Mouse (Mus musculus) 416B (cell line): ENCODE results near the gene Cmip.

Experiments
- DNase-seq: peaks from one replicate; pipeline ENCODE4 v3.0.0; 2011; ENCODE audit warnings: low read depth

The Cmip gene

GRCm38 (mm10) chr8:117378625-117379024, 121.8 kb downstream of the Cmip start:
- DNase-seq, result no peak

- no peak for DNase-seq
Measured at GRCm38 (mm10) chr8:117379131-117379530, 122.3 kb downstream of the Cmip start.

GRCm38 (mm10) chr8:117380796-117381195, 123.9 kb downstream of the Cmip start:
- no peak for DNase-seq

- DNase-seq, result peak; percentile 61
Measured at GRCm38 (mm10) chr8:117386142-117386541, 129.3 kb downstream of the Cmip start.

GRCm38 (mm10) chr8:117387642-117388041, 130.8 kb downstream of the Cmip start:
- no peak for DNase-seq

GRCm38 (mm10) chr8:117388370-117388769, 131.5 kb downstream of the Cmip start:
- no peak for DNase-seq

- no peak for DNase-seq
Measured at GRCm38 (mm10) chr8:117393853-117394252, 137.0 kb downstream of the Cmip start.

DNA sequence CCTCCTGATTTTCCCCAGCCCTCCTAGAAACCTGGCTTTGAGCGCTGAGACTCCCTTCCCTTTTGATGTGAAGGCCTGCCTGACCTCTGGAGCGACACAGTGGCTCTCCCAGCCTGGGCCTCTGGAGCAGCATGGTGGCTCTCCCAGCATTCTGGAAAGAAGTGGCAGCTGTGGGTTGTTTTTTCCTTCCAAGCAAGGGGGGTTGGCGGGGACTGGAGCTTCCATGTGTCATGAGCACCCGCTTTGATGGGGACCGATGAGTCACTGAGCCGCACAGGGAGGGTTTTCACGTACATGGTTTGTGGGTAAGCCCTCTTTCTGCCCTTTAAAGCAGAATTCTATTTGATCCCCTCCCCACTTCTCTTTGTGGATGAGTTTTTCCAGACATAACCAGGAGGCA, 138.2 kb downstream of the Cmip start:
- DNase-seq, result peak; percentile 76

- no peak for DNase-seq
Measured at GRCm38 (mm10) chr8:117396884-117397283, 140.0 kb downstream of the Cmip start.

- no peak for DNase-seq
Measured at GRCm38 (mm10) chr8:117397751-117398150, 140.9 kb downstream of the Cmip start.

GRCm38 (mm10) chr8:117399229-117399628, 142.4 kb downstream of the Cmip start:
- no peak for DNase-seq

- DNase-seq, result no peak
Measured at GRCm38 (mm10) chr8:117400820-117401219, 144.0 kb downstream of the Cmip start.

DNA sequence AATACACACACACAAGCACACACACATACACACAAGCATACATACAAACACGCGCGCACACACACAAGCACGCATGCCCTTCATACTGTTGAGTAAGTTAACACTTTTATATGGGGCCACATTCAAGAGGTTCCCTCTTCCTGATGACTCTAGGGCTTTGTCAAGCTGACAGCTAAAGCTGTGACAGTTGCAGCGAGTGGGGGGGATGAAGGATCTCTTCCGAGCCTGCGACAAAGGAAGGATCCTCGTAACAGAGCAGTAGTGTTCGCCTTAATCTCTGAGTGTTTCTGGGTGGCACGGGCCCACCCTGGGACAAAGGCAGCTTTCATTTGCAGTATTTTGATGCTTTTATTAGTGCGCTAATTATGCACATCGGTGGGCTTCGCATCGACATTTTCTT, 145.0 kb downstream of the Cmip start:
- no peak for DNase-seq

DNA sequence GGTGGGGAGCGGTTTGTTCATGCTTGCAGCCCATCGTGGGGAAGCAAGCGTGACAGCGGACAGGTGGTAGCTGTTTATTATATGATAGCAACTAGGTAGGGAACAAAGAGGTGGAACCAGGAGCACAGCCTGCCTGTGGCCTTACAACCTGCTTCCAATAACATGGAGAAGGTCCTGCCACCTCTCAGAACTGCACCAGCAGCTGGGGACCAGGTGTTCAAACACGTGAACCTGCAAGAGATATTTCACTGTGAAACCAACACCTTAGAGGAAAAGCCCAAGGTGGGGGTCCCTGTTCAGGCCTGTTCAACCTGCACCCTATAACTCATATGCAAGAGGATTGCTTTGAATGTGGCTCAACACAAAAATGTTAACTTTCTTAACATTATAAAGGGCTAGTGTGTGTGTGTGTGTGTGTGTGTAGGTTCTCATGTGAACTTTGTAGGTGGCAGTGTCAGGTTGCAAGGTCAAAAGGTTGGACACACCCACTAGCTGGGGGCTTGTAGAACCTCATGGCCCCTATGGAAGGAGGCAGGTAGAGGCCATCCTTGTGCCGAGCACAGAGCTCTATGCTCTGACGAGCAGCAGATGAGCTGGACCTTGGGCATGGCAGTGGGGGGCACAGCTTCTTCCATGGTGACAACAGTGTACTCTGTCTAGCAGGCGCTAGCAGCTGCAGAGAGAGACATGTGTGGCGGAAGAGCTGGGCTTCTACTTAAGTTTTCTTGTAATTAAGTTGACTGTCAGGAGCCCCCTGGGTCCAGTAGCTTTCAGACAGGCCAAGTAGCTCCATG, 146.2 kb downstream of the Cmip start:
- no peak for DNase-seq

- no peak for DNase-seq
Measured at GRCm38 (mm10) chr8:117403705-117404476, 147.0 kb downstream of the Cmip start.

- no peak for DNase-seq
Measured at GRCm38 (mm10) chr8:117406081-117406480, 149.2 kb downstream of the Cmip start.

DNA sequence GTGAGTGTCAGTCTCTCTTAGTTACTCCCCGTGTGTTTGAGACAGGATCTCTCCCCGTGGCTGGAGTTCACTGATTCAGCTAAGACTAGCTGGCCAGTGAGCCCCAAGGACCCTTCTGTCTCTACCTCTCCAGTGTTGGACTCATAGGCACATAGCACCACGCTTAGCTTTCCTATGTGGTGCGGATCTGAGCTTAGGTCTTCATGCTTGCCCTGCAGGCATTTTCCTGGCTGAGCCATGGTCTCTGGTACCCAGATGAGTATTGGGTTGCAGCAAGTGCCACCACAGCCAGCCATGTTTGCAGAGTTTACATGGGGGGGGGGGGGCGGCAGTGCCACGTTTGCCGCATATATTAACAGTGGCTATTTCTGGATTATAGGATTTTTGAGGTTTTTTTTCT, 151.8 kb downstream of the Cmip start:
- no peak for DNase-seq

- DNase-seq, result no peak
Measured at GRCm38 (mm10) chr8:117409056-117409455, 152.2 kb downstream of the Cmip start.

- DNase-seq, result no peak
Measured at GRCm38 (mm10) chr8:117410391-117410790, 153.5 kb downstream of the Cmip start.

DNA sequence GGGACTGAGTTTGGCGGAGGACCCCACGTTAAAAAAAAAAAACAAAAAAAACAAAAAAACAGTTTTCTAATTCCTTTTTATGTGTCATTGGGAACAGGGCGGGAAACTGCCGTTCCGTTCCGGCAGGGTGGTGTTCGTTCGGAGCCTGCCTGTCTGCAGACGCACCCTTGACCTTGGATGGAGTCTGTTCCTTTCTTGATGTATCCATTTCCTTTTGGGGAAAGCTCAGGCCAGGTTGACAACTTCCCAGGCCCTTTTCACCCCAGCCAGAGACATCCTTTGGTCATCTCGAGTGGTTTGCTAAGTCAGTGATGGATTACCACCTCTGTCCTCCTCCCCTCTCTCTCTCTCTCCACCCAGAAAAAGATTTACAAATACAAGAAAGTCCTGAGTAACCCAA, 154.0 kb downstream of the Cmip start:
- DNase-seq, result no peak

DNA sequence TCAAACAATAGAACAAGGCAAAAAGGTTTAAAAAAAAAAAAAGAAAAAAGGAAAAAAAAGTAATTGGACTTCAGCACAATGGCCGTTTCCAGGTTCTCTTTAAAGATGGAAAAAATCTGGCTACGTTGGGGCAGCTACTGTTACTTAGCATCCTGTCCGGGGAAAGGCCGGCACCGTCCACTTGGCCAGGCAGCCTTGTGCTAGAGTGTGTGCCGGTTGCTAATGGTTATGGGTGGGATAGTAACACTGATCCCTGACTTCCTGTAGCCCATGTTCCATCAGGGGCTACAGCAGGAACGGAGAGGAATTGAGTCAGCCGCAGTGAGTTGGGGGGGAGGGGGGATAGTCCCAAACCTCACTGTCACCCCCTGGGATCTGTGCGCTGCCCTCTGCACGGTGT, 155.4 kb downstream of the Cmip start:
- no peak for DNase-seq

GRCm38 (mm10) chr8:117417830-117418229, 161.0 kb downstream of the Cmip start:
- no peak for DNase-seq

DNA sequence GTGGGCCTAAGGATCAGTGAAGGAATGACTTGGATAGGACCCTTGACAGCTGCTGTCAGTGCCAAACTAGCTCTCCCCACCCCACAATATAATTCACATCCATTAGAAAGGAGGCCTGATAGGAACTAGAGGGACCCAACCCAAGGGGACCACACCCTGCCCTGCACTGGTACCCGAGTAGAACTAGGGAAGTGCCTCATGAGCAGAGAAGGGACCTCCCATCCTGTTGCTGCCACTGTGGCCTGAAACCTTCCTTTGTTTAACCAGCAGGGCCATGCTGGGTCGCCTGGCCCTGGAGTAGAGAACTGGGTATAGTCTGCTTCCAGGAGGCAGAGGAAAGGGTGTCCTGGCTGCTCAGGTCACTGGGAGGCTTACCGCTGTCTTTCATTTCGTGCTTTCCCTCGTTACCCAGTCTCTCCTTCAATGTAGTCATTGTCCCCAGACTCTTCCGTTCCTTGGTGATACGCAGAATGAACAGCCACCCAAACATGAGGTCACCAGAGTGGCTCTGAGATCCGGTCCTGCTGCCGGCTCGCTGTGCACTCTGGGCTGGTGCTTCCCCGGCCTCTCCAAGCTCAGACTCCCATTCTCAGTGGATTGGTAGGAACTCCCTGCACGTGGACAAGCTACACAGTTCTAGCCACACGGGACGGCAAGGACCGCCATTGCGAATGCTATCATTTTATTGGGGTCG, 164.1 kb downstream of the Cmip start:
- DNase-seq, result no peak
